Mouse (Mus musculus): ENCODE data around the gene Dpf2. TPM values are rescaled to one million over a fixed set of nuclear protein-coding genes. Genes with fewer than 3 reads are reported as not detected.
"Not testable (repeated sequence)": the region's sequence is repeated elsewhere in the genome, so short reads cannot be mapped to it uniquely, and the experiment has no call there.

Dpf2 gene
- total and polyA plus RNA-seq, 3 experiments, result 25.0 to 115 (median 36.7) TPM

DNA sequence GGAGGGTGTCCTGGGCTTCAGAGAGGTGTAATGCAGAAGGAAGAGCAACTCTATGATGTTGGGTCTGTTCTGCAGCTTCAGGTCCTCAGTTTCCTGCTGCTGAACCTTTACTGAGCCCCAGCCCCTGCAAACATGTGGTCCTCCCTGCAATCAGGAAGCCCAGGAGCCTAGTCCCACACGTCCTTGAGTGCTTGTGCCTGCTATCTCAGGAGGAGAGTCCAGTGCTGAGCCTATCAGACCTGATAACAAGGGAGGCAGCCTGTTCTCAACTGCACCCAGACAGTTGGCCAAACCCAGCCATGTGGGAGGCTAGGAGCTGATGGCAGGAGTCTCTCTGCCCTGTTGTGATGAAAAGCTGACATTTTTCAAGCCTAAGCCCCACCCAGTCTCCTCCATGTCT is 28.9 kb downstream of the Dpf2 start:
- Histone ChIP-seq H3K9ac (ENCODE audit: insufficient read depth, low read depth) (no peak overlapping the region), H3K4me3 (replicated peaks in 1 of 3; ENCODE audit: low read depth in 2 of 3, low read length in 2 of 3, poor library complexity in 1 of 3) (no peak overlapping the region), H3K27ac (ENCODE audit: insufficient read depth, low read depth) (no peak overlapping the region), H3K79me2 (replicated peaks; ENCODE audit: control insufficient read depth, extremely low read depth, insufficient read depth, poor library complexity, severe bottlenecking) (no peaks in the 10 kb centered on the region), H3K4me2 (ENCODE audit: insufficient read depth, low read depth, poor library complexity, severe bottlenecking) (no peak overlapping the region), H3K4me1 (ENCODE audit: control insufficient read depth in 1 of 2, insufficient read depth in 2 of 2) (peaks cover 0 to 11% of the 10 kb centered on the region in 2 experiments; a peak in 2 of 4 replicates), H3K36me3 (replicated peaks in 1 of 2; ENCODE audit: control insufficient read depth in 1 of 2, insufficient read depth in 1 of 2, low read length in 1 of 2) (peaks cover 35 to 79% of the 10 kb centered on the region in 2 experiments), H3K27me3 (replicated peaks) (no peaks in the 10 kb centered on the region), H3K9me3 (replicated peaks; ENCODE audit: low read length) (no peaks in the 10 kb centered on the region)
- no peak for DNase-seq (ENCODE audit: extremely low read depth)
- dilution Hi-C loops (cut with MboI; ENCODE audit: extremely low pct_ligation_motif_present, extremely low pct_unique_long_range_greater_than_20kb, low sequenced_read_pairs), result no loop called here
- TF ChIP-seq USF1 (IDR thresholded peaks at IDR 0.05; ENCODE audit: low read depth, low read length) (no peak), ELF1 (IDR thresholded peaks at IDR 0.05; ENCODE audit: low read depth, low read length) (no peak)
- in situ Hi-C loops (cut with MboI; ENCODE audit: low pct_ligation_motif_present, low pct_unique_long_range_greater_than_20kb, low sequenced_read_pairs), result no loop called here

DNA sequence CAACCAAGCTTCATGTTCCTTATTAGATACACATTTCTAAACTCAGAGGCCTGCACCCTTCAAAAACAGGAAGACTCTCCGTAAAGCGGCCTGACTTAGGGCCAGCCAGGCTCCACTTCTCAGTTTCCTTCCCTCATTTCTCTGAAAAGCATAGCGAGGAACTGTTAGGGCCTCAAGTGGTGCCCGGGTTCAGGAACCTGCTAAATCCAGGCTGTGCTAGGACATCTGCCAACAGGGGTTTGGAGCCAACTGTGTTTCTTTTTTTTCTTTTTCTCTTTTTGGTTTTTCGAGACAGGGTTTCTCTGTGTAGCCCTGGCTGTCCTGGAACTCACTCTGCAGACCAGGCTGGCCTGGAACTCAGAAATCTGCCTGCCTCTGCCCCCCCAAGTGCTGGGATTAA is 30.7 kb downstream of the Dpf2 start:
- dilution Hi-C loops (cut with MboI; ENCODE audit: extremely low pct_ligation_motif_present, extremely low pct_unique_long_range_greater_than_20kb, low sequenced_read_pairs); H3K27ac ChIP-seq (ENCODE audit: insufficient read depth, low read depth); in situ Hi-C loops (cut with MboI; ENCODE audit: low pct_ligation_motif_present, low pct_unique_long_range_greater_than_20kb, low sequenced_read_pairs); H3K4me3 ChIP-seq (replicated peaks in 1 of 3; ENCODE audit: low read depth in 2 of 3, low read length in 2 of 3, poor library complexity in 1 of 3); DNase-seq (ENCODE audit: extremely low read depth); H3K4me2 ChIP-seq (ENCODE audit: insufficient read depth, low read depth, poor library complexity, severe bottlenecking); H3K9ac ChIP-seq (ENCODE audit: insufficient read depth, low read depth); H3K9me3 ChIP-seq (replicated peaks; ENCODE audit: low read length); H3K27me3 ChIP-seq (replicated peaks); H3K79me2 ChIP-seq (replicated peaks; ENCODE audit: control insufficient read depth, extremely low read depth, insufficient read depth, poor library complexity, severe bottlenecking): not testable (repeated sequence)
- Histone ChIP-seq H3K4me1 (ENCODE audit: control insufficient read depth in 1 of 2, insufficient read depth in 2 of 2) (peaks cover 3 to 22% of the 10 kb centered on the region in 2 experiments), H3K36me3 (replicated peaks in 1 of 2; ENCODE audit: control insufficient read depth in 1 of 2, insufficient read depth in 1 of 2, low read length in 1 of 2) (peaks cover 35 to 69% of the 10 kb centered on the region in 2 experiments)

DNA sequence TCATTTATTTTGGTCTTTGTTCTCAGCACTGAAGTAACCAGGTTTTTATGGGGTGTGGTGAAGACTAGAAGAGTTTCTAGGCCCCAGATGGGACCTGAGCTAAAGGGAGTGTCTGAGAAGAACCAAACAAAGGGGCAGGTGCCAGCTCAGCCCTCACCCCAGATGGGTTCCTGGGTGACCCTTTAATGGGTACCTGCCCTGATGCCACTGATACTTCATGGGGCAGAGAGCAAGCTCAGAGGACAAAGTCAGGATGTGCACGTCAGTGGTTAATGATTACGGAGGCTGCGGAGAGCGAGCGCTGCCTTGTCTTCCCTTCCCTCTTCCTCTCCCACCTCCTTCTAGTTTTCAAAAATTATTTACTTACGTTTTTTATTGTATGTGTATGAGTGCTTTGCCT is 31.7 kb downstream of the Dpf2 start:
- Histone ChIP-seq H3K36me3 (replicated peaks in 1 of 2; ENCODE audit: control insufficient read depth in 1 of 2, insufficient read depth in 1 of 2, low read length in 1 of 2) (peaks cover 35 to 64% of the 10 kb centered on the region in 2 experiments), H3K27me3 (replicated peaks) (no peaks in the 10 kb centered on the region), H3K4me2 (ENCODE audit: insufficient read depth, low read depth, poor library complexity, severe bottlenecking) (no peak overlapping the region), H3K4me1 (ENCODE audit: control insufficient read depth in 1 of 2, insufficient read depth in 2 of 2) (peaks cover 9 to 31% of the 10 kb centered on the region in 2 experiments), H3K27ac (ENCODE audit: insufficient read depth, low read depth) (no peak overlapping the region), H3K4me3 (replicated peaks in 1 of 3; ENCODE audit: low read depth in 2 of 3, low read length in 2 of 3, poor library complexity in 1 of 3) (no peak overlapping the region), H3K9ac (ENCODE audit: insufficient read depth, low read depth) (no peak overlapping the region), H3K79me2 (replicated peaks; ENCODE audit: control insufficient read depth, extremely low read depth, insufficient read depth, poor library complexity, severe bottlenecking) (no peaks in the 10 kb centered on the region), H3K9me3 (replicated peaks; ENCODE audit: low read length) (no peaks in the 10 kb centered on the region)
- in situ Hi-C loops (cut with MboI; ENCODE audit: low pct_ligation_motif_present, low pct_unique_long_range_greater_than_20kb, low sequenced_read_pairs) (no loop called here), dilution Hi-C loops (cut with MboI; ENCODE audit: extremely low pct_ligation_motif_present, extremely low pct_unique_long_range_greater_than_20kb, low sequenced_read_pairs) (no loop called here)
- no peak for DNase-seq (ENCODE audit: extremely low read depth)
- TF ChIP-seq CTCF (conservative IDR thresholded peaks at IDR 0.05 in 1 of 2, IDR thresholded peaks at IDR 0.05 in 1 of 2; ENCODE audit: low read depth in 2 of 2, low read length in 2 of 2) (no peak), EP300 (IDR thresholded peaks at IDR 0.05; ENCODE audit: low read length) (no peak), ZNF384 (IDR thresholded peaks at IDR 0.05; ENCODE audit: low read depth, low read length) (no peak), HCFC1 (IDR thresholded peaks at IDR 0.05; ENCODE audit: low read depth, low read length) (no peak), MAFK (IDR thresholded peaks at IDR 0.05; ENCODE audit: insufficient replicate concordance, low read length) (no peak), UBTF (IDR thresholded peaks at IDR 0.05; ENCODE audit: low read depth, low read length) (no peak), BHLHE40 (IDR thresholded peaks at IDR 0.05; ENCODE audit: low read depth, low read length) (no peak), ZC3H11A (IDR thresholded peaks at IDR 0.05; ENCODE audit: low read depth, low read length) (no peak), TCF12 (IDR thresholded peaks at IDR 0.05; ENCODE audit: low read depth, low read length) (no peak), MXI1 (IDR thresholded peaks at IDR 0.05; ENCODE audit: low read depth, low read length) (no peak), RCOR1 (conservative IDR thresholded peaks at IDR 0.05; ENCODE audit: low read depth, low read length) (no peak), JUN (IDR thresholded peaks at IDR 0.05; ENCODE audit: insufficient read depth, low read depth, low read length) (no peak), NELFE (IDR thresholded peaks at IDR 0.05; ENCODE audit: low read depth, low read length) (no peak), MAX (IDR thresholded peaks at IDR 0.05; ENCODE audit: low read length) (no peak), MAZ (IDR thresholded peaks at IDR 0.05; ENCODE audit: low read depth, low read length) (no peak), POLR2A (IDR thresholded peaks at IDR 0.05; ENCODE audit: low read depth, low read length) (no peak)

Measured in CH12.LX (cell line).